Mouse (Mus musculus) spleen, embryonic (tissue): ENCODE results near the gene Gne.

Experiments used
- CTCF ChIA-PET: fragments of 350-600 bp; sonication (Branson Sonifier 250); formaldehyde crosslinking; loops from one replicate; lab custom pipeline; 2022; lab: Charles Lee

The Gne gene

GRCm38 (mm10) chr4:44083945-44084344 lies at the start of gene Gne:
Gne (minus strand) TSS chr4:44084177.
- CTCF ChIA-PET = interaction anchor here (0.6 kb wide), 1 partner anchor 18 kb away, joined by 3 read pairs; no protein-coding TSS in a partner anchor

GRCm38 (mm10) chr4:44126805-44127204 lies 42.8 kb upstream of the Gne start:
- CTCF ChIA-PET = no interaction called here

- CTCF ChIA-PET = interaction anchor here (0.7 to 2.0 kb wide), 3 partner anchors 13 to 54 kb away, joined by 4 to 9 read pairs (median 4); no protein-coding TSS in a partner anchor
Observed at GRCm38 (mm10) chr4:44119410-44120201, 35.6 kb upstream of the Gne start.

- CTCF ChIA-PET = no interaction called here
Observed at GRCm38 (mm10) chr4:44115046-44115445, 31.1 kb upstream of the Gne start.

GRCm38 (mm10) chr4:44113393-44114138 lies 29.6 kb upstream of the Gne start:
- CTCF ChIA-PET = interaction anchor here (0.6 kb wide), 1 partner anchor 11 kb away, joined by 7 read pairs; no protein-coding TSS in a partner anchor

- CTCF ChIA-PET = no interaction called here
Observed at GRCm38 (mm10) chr4:44112741-44113140, 28.8 kb upstream of the Gne start.

GRCm38 (mm10) chr4:44110771-44111170 lies 26.8 kb upstream of the Gne start:
- CTCF ChIA-PET = no interaction called here

GRCm38 (mm10) chr4:44108297-44108696 lies 24.3 kb upstream of the Gne start:
- CTCF ChIA-PET = interaction anchor here (0.6 kb wide), 1 partner anchor 82 kb away, joined by 3 read pairs; no protein-coding TSS in a partner anchor

- CTCF ChIA-PET = interaction anchor here (0.8 to 1.5 kb wide), 3 partner anchors 10 to 41 kb away, joined by 3 to 4 read pairs (median 3); no protein-coding TSS in a partner anchor
Observed at GRCm38 (mm10) chr4:44107339-44107738, 23.4 kb upstream of the Gne start.

- CTCF ChIA-PET = interaction anchor here (0.8 to 1.5 kb wide), 3 partner anchors 9 to 40 kb away, joined by 3 to 4 read pairs (median 3); no protein-coding TSS in a partner anchor
Observed at GRCm38 (mm10) chr4:44106297-44106821, 22.4 kb upstream of the Gne start.

- CTCF ChIA-PET = interaction anchor here (0.5 kb wide), 1 partner anchor 20 kb away, joined by 9 read pairs; no protein-coding TSS in a partner anchor
Observed at GRCm38 (mm10) chr4:44104195-44104917, 20.4 kb upstream of the Gne start.

- CTCF ChIA-PET = no interaction called here
Observed at GRCm38 (mm10) chr4:44103620-44104019, 19.6 kb upstream of the Gne start.

- CTCF ChIA-PET = interaction anchor here (0.9 kb wide), 1 partner anchor 9 kb away, joined by 3 read pairs; no protein-coding TSS in a partner anchor
Observed at GRCm38 (mm10) chr4:44097576-44098335, 13.8 kb upstream of the Gne start.

GRCm38 (mm10) chr4:44094475-44094874 lies 10.5 kb upstream of the Gne start:
- CTCF ChIA-PET = no interaction called here

GRCm38 (mm10) chr4:44092359-44092758 lies 8.4 kb upstream of the Gne start:
- CTCF ChIA-PET = no interaction called here

- CTCF ChIA-PET = no interaction called here
Observed at GRCm38 (mm10) chr4:44085566-44085965, 1.6 kb upstream of the Gne start.

- CTCF ChIA-PET = no interaction called here
Observed at GRCm38 (mm10) chr4:44084602-44085325, 787 bp upstream of the Gne start.

- CTCF ChIA-PET = no interaction called here
Observed at GRCm38 (mm10) chr4:44078358-44078933, 5.5 kb downstream of the Gne start.

- CTCF ChIA-PET = interaction anchor here (0.6 to 1.4 kb wide), 5 partner anchors 9 to 263 kb away, joined by 4 to 9 read pairs (median 6); no protein-coding TSS in a partner anchor
Observed at GRCm38 (mm10) chr4:44074422-44074821, 9.6 kb downstream of the Gne start.
